Mouse (Mus musculus) liver, adult 2 months (tissue): ENCODE measurements around the gene Ptprd. TPM values are rescaled to one million over a fixed set of nuclear protein-coding genes. Genes with fewer than 3 reads are reported as not detected.

Experiments
- DNase-seq: peaks from one replicate; pipeline ENCODE4 v3.0.0-alpha.2; 2011; ENCODE audit warnings: low read depth, low spot score; ENCODE audit errors: extremely low read depth
- H3K27ac ChIP-seq: fragments of 200-500 bp; replicated peaks from 2 replicates; pipeline ENCODE4 v1.5.1; 2012; ENCODE audit warnings: low read depth, mild to moderate bottlenecking, control low read depth, inconsistent platforms, low read length; ENCODE audit not compliant: insufficient read depth
- H3K27me3 ChIP-seq: fragments of 200-500 bp; 2 replicates; pipeline ENCODE4 v1.6.1; 2012; ENCODE audit warnings: mild to moderate bottlenecking, moderate library complexity, low read length, inconsistent platforms; ENCODE audit not compliant: control insufficient read depth, insufficient read depth
- H3K36me3 ChIP-seq: fragments of 200-500 bp; 2 replicates; pipeline ENCODE4 v1.6.1; 2012; ENCODE audit warnings: low read length, inconsistent platforms; ENCODE audit not compliant: control insufficient read depth, insufficient read depth
- H3K4me1 ChIP-seq: fragments of 200-500 bp; 2 replicates; pipeline ENCODE4 v1.6.1; 2011; ENCODE audit warnings: low read length; ENCODE audit not compliant: control insufficient read depth, insufficient read depth
- H3K4me3 ChIP-seq: fragments of 200-500 bp; 2 replicates; pipeline ENCODE4 v1.5.1; 2011; ENCODE audit warnings: low read depth, mild to moderate bottlenecking, control low read depth, low read length, moderate library complexity; ENCODE audit not compliant: insufficient read depth
- H3K79me2 ChIP-seq: fragments of 200-500 bp; 2 replicates; pipeline ENCODE4 v1.6.1; 2012; ENCODE audit warnings: inconsistent platforms, mild to moderate bottlenecking, low read length, moderate library complexity; ENCODE audit not compliant: control insufficient read depth, insufficient read depth
- H3K9ac ChIP-seq: fragments of 200-500 bp; 2 replicates; pipeline ENCODE4 v1.6.1; 2012; ENCODE audit warnings: low read depth, mild to moderate bottlenecking, control low read depth, inconsistent platforms, low read length
- CTCF ChIP-seq: fragments of 200-500 bp; IDR thresholded peaks from 2 replicates; pipeline ENCODE4 v1.5.1; 2011; ENCODE audit warnings: low read depth, low read length, control low read depth
- POLR2A ChIP-seq: fragments of 200-500 bp; IDR thresholded peaks from 2 replicates; pipeline ENCODE4 v1.6.1; 2011; ENCODE audit warnings: low read length, control low read depth; ENCODE audit not compliant: insufficient read depth; ENCODE audit errors: extremely low read depth
- WGBS: fragments of 180-500 bp; shearing (Covaris S2); methylation state at CpG from one replicate; pipeline ENCODE4 v1.1.7; 2018; 5-methylcytosine and 5-hydroxymethylcytosine counted together
- polyA plus RNA-seq: library from polyadenylated mRNA; depleted of rRNA; stranded (reverse); fragments of >200 nt; gene quantifications from 2 replicates; pipeline ENCODE4 v1.2.3, GENCODE M21; 2012
- total RNA-seq: library from RNA; depleted of rRNA; stranded (reverse); fragments of >200 nt; gene quantifications from 2 replicates; pipeline ENCODE4 v1.2.3, GENCODE M21; 2014

Ptprd gene
- total and polyA plus RNA-seq, 2 experiments, result 15.4 to 127 TPM

DNA sequence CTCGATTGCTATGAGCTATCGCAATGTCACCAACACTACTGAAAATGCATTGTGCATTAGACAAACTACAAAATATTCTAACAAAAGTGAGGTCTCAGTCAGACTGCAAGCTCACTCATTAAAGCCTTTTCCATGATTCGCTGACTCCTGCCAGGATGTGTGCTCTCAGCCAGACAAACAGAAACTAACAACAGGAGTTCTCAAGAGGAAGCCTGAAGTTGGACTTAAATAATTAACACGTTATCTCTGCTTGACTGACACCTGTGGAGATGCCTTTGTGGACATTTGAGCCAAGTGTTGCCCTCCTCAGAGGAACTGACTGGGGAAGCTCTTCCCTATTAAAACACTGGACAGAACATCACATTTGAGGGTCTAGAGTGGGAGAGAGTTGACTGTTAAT, 1928.9 kb downstream of the Ptprd start:
- Histone ChIP-seq H3K36me3 (no peaks in the 10 kb centered on the region), H3K9ac (no peak overlapping the region), H3K79me2 (peaks cover 11% of the 10 kb centered on the region; the same call in 1 of the 2 replicates), H3K4me3 (no peak overlapping the region), H3K4me1 (peaks cover 8% of the 10 kb centered on the region), H3K27me3 (no peaks in the 10 kb centered on the region), H3K27ac (no peak overlapping the region)
- no peak for DNase-seq
- no peak for TF ChIP-seq POLR2A
- no peak for TF ChIP-seq CTCF
- 60% methylated on average over 4 of the region's 4 CpGs for WGBS

DNA sequence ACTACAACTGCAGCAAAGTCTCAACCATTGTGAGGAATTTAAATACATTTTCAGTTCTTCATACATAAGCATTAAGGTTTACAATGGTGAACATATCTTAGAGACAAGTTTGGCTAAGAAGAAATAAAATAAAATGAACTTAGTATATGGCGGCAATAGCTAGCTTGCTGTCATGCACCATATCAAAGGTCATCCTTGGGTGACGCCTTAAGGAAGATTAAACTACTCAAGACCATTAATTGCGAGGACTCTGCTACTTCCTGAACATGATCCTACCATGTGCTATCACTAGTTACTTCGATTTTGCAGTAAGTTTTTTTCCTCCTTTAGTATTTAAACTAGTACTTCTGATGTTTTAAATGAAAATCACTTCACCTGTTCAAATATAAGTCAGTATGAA, 1949.0 kb downstream of the Ptprd start:
- Histone ChIP-seq H3K27me3 (no peaks in the 10 kb centered on the region), H3K9ac (no peak overlapping the region), H3K79me2 (peaks cover 5% of the 10 kb centered on the region; the same call in 1 of the 2 replicates), H3K4me3 (no peak overlapping the region), H3K27ac (no peak overlapping the region), H3K36me3 (0 out of 2 replicates have a peak, but pooled peaks cover 2% of the 10 kb centered on the region), H3K4me1 (no peaks in the 10 kb centered on the region)
- no peak for DNase-seq
- no peak for TF ChIP-seq CTCF
- no peak for TF ChIP-seq POLR2A
- whole genome bisulfite sequencing, result 84% methylated on average over 4 of the region's 4 CpGs

- Histone ChIP-seq H3K4me1 (no peaks in the 10 kb centered on the region), H3K27ac (no peak overlapping the region), H3K4me3 (no peak overlapping the region), H3K79me2 (peaks cover 6% of the 10 kb centered on the region; the same call in 1 of the 2 replicates), H3K36me3 (0 out of 2 replicates have a peak, but pooled peaks cover 2% of the 10 kb centered on the region), H3K27me3 (no peaks in the 10 kb centered on the region), H3K9ac (no peak overlapping the region)
- no peak for DNase-seq
- WGBS, result 50% methylated on average over 1 of the region's 1 CpGs
- no peak for TF ChIP-seq POLR2A
- TF ChIP-seq CTCF, result no peak
These were observed 1951.1 kb downstream of the Ptprd start for GRCm38 (mm10) chr4:76260686-76261085.

DNA sequence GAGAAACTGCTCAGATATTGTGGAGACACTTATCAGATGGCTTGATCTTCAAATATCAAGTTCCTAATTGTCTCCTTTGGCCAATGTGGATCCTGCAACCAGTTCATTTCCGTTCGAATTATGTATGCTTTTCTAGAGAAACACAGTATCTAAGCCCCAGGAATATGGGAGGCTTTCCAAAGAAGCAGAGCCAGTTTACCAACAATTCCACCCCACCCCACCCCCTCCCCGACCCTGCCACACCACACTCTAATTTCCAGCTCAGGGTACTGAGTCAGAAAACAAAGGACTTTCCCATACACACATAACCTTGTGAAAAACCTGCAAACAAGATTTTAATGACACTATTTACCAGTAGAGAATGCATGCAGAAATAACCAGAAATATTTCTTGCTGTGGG, 1951.5 kb downstream of the Ptprd start:
- TF ChIP-seq CTCF (no peak), POLR2A (no peak)
- no peaks in the 10 kb centered on the region for H3K4me1 ChIP-seq
- H3K36me3 ChIP-seq, result 0 out of 2 replicates have a peak, but pooled peaks cover 2% of the 10 kb centered on the region
- no peak overlapping the region for H3K9ac ChIP-seq
- H3K27me3 ChIP-seq, result no peaks in the 10 kb centered on the region
- WGBS, result 71% methylated on average over 3 of the region's 3 CpGs
- H3K79me2 ChIP-seq, result peaks cover 8% of the 10 kb centered on the region; the same call in 1 of the 2 replicates
- DNase-seq, result no peak
- no peak overlapping the region for H3K27ac ChIP-seq
- no peak overlapping the region for H3K4me3 ChIP-seq

DNA sequence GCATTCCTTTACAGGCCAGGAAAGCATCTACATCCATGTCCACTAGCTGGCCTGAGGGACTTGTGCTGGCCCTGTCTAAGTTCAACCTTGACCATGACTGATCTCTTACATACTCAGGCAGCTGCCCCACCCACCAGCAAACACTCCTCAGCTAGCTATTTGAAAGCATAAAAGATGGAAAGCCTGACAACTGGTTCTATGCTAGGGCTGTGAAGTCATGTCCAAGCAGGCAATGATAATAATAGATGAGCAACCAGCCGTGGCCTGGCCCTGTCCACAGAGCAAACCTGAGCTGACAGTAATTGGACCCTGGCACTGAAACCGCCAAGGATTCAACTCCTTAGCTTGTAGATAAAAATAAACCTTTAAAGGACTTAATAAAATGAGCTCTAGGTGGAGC, 1952.1 kb downstream of the Ptprd start:
- H3K27ac ChIP-seq, result no peak overlapping the region
- TF ChIP-seq POLR2A, result no peak
- TF ChIP-seq CTCF, result no peak
- WGBS, result 80% methylated on average over 2 of the region's 2 CpGs
- DNase-seq, result no peak
- H3K79me2 ChIP-seq, result peaks cover 8% of the 10 kb centered on the region; the same call in 1 of the 2 replicates
- no peak overlapping the region for H3K4me3 ChIP-seq
- no peaks in the 10 kb centered on the region for H3K27me3 ChIP-seq
- 0 out of 2 replicates have a peak, but pooled peaks cover 2% of the 10 kb centered on the region for H3K36me3 ChIP-seq
- no peak overlapping the region for H3K9ac ChIP-seq
- no peaks in the 10 kb centered on the region for H3K4me1 ChIP-seq

DNA sequence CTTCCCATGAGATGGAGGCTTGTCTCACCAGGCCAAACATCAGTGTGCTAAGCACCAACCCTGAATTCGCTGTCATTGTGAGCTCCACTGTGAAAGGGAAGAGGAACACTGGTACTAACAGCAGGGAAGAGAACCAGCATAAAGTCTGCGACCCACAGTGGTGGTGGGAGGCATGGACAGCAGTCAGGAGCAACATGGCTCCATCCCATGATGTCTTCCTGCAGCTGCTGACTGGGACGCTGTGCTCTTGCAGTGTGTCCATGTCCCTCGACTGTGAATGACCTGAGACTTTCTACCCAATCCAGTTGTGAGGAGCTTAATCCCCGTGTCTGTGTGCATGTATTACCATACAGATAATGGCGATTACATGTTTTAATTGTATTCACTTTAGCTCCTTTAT, 1967.4 kb downstream of the Ptprd start:
- Histone ChIP-seq H3K36me3 (peaks cover 22% of the 10 kb centered on the region), H3K79me2 (peaks cover 6% of the 10 kb centered on the region; the same call in 1 of the 2 replicates), H3K4me3 (no peak overlapping the region), H3K4me1 (no peaks in the 10 kb centered on the region), H3K27me3 (no peaks in the 10 kb centered on the region), H3K9ac (no peak overlapping the region), H3K27ac (no peak overlapping the region)
- no peak for TF ChIP-seq CTCF
- no peak for TF ChIP-seq POLR2A
- DNase-seq, result no peak
- 90% methylated on average over 6 of the region's 6 CpGs for WGBS
